Mouse (Mus musculus) cerebellum, postnatal 14 days (tissue): Measurements from ENCODE around the gene Npm1.

Experiments
- DNase-seq, 2 experiments: peaks; one replicate each; pipeline ENCODE4 v3.0.0; 2021; ENCODE audit warnings: mixed read lengths in 2 of 2

Npm1 gene

GRCm38 (mm10) chr11:33180701-33181116 is 17.7 kb upstream of the Npm1 start:
- no peak for DNase-seq

DNA sequence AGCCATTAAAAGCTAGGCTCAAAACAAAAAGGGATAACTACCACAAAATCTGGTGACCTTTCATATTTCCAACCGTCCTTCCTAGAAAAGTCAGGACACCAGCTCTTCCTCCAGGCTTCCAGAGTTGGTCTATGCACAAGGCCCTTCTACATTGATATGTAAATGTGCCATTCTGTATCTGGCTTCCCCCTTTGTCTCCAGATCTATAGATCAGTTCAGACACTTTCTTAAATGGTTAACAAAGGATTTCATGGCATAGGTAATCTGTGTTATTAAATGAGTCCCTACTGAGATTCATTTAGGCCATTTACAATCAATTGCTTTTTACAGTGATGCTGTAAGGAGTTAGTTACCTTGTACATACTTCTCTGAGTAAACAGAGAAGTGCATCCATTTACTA is 16.8 kb upstream of the Npm1 start:
- DNase-seq, result no peak

DNA sequence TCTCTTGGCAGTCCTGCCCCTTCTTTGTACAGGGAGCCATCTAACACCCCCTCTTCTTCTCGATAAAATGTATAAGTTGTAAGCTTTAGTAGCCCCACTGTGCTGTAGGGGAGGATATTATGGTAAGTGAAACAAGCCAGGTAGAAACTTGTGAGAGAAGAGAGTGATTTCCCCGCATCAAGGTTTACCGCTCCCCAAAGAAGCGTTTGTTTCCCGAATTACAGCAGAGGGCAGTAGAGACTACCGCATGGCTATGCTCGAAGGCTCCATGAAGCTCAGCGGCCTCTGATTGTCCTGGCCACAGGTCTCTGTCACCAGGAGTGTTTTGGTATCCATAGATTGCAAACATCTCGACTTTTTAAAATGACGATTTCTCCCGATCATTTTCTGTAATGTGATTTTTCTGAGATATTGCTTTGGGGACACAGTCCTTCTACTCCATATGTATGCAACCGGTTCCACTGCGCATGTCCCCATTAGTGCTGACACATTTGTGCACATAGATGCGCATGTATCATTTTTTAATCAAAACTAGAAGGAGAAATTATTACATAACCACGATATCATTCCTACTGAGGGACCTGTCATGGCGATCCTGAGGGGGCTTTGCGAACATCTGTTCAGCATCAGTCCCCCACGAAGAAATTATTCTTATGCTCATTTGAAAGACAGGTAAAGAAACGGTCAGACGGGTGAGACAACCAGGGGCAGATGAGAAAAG is 13.7 kb upstream of the Npm1 start:
- peak; percentile 80 to 81 for DNase-seq

DNA sequence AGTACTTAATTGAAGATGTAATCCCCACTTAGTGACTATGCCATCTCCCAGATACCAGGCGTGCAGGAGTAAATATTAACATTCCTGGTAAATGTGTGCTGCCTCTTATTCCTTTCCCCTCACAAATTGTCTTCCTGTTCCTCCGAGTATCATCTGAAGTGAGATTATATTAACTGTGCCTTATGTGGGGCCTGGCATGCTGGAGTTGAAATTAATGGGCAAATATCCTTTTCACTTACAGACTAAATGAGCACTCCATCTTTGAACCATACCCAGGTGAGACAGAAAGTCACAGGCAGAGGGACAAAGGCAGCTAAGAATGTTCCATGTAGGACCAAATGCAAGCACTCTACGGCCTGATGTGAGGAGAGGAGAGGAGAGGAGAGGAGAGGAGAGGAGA is 12.8 kb upstream of the Npm1 start:
- DNase-seq, result no peak

DNA sequence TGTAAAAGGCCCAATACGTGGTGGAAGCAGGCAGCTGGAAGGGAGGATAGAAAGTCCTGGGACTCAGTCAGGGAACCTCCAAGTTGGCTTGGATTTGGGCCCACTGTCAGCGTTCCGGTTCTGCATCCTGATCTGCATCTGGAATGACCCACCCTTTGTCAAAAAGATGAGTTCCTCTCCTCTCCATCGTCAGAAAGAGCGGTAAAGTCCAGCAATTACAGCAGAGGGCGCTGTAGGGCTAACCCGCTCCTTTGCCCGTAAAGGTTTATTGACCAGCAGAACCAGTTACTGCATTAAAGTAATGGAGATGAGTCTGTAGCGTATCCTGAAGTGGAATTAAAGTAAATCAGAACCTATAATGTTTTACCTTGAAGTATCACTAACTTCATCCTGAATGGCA is 7.5 kb upstream of the Npm1 start:
- DNase-seq, result peak; percentile 77 to 78

DNA sequence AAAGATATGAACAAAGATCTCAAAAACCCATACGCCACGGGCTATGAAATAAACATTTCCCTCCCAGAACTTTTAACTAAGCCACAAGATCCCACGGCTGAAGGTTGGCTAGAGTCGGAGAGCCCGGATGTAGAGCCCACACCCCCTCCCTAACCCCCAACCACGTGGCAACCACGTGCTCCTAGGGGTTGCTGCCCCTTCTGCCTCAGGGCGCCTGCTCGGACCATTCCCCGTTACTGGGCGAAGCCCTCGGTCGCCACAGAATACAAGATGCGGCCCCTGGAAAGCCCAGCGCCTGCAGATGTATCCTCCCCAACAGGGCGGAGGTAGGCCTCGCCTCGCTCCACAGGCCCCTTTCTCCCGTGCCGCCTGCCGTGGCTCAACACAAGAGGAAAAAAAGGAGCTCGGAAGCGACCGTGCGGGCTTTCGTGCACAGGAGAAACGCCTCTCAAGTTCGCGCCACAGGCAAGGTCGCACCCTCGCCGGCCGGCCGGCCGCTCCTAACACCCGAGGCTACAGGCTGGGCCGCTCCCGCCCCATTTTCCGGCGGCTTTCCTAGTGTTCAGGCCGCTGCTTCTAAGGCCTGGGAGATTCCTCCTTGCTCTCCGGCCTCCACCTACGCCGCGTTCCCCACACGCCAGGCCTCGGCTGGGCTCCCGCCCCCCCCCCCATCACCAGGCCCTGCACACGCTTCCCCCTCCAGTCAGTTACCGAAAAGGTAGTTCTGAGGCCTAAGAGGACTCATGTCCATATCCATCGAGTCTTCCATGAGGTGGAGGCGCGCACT is 602 bp downstream of the Npm1 start:
- peak; percentile 68 to 79 for DNase-seq

DNA sequence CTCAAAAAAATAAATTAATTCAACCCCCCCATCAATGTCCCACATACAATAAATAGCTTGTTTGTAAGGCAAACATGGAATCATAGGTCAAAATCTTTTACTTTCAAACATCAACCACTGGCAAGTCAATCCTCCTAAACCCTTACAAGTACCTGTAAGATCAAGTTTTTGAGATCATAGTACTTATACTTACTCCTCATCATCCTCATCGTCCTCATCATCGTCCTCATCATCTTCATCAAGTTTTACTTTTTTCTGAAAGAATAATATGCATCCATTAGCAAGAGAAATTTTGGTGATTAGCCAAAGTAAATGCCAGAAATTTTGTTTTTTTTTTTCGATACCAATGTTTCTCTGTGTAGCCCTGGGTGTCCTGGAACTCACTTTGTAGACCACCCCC is 3.3 kb downstream of the Npm1 start:
- DNase-seq, result no peak

DNA sequence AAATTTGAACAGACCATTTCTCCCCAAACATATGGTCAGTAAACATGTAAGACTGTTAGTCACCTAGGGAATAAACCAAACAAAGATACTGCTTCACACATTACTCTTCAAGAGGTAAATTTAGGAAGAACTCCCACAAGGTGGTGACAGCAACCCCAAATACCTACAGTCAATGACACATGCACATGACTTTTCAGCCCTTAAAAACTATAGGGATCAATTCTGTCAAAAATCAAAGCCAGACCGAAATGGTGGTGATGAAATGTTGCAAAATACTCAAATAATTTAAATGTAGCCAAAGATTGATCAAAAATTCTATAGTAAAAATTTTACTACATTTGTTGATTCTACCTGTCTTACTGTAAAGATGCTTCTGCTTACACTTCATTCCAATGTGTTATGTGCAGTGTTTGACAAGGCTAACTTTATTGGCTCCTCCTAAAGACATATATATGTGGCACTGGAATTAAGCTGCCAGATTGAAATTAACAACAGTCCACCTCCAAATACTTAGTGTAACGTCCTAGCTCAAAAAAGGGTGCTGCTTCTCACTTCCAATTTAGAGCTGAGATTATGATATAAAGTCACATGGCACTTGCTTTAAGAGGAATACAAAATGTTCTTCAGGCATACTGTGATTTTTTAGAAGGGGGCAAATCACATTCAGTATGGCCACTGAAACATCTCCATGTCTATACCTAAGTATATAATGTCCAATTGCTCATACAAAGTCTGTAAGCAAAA is 5.4 kb downstream of the Npm1 start:
- DNase-seq, result no peak

- no peak for DNase-seq
Measured at GRCm38 (mm10) chr11:33156436-33157015, 6.5 kb downstream of the Npm1 start.

- DNase-seq, result no peak
Measured at GRCm38 (mm10) chr11:33154459-33154858, 8.5 kb downstream of the Npm1 start.

- no peak for DNase-seq
Measured at GRCm38 (mm10) chr11:33152997-33153396, 10.0 kb downstream of the Npm1 start.

DNA sequence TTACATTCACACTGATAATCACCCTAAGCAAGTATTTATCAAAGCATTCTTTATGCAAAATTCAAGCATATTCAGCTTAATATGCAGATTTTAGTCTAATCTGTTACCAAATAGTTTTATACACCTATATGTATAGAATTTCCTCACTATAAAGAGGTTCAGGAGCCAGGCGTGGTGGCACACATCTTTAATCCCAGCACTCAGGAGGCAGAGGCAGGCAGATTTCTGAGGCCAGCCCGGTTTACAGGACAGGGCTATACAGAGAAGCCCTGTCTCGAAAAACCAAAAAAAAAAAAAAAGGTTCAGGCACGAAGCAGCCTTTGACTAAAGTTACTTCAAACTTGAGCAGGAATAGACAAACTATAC is 11.2 kb downstream of the Npm1 start:
- DNase-seq, result no peak

GRCm38 (mm10) chr11:33151128-33151779 is 11.8 kb downstream of the Npm1 start:
- DNase-seq, result no peak

DNA sequence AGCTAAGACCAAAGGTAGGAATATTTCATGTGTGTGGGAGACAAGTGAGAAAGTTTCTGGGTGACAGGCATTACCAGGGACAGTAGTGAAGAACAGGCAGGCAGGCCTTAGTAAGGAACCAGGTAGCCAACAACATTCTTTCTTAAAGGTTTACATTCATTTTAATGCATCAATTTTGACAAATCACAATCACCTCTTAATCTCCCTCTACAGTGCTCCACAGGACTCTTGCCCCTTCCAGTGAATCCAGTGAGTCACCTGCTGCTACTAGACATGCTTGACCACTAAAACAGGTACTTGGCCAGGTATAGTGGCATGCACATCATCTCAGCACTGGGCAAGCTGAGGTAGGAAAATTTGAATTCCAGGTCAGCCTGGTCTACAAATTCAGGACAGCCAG is 12.6 kb downstream of the Npm1 start:
- DNase-seq, result no peak

GRCm38 (mm10) chr11:33149453-33149852 is 13.6 kb downstream of the Npm1 start:
- no peak for DNase-seq

GRCm38 (mm10) chr11:33149088-33149436 is 13.9 kb downstream of the Npm1 start:
- DNase-seq, result no peak

DNA sequence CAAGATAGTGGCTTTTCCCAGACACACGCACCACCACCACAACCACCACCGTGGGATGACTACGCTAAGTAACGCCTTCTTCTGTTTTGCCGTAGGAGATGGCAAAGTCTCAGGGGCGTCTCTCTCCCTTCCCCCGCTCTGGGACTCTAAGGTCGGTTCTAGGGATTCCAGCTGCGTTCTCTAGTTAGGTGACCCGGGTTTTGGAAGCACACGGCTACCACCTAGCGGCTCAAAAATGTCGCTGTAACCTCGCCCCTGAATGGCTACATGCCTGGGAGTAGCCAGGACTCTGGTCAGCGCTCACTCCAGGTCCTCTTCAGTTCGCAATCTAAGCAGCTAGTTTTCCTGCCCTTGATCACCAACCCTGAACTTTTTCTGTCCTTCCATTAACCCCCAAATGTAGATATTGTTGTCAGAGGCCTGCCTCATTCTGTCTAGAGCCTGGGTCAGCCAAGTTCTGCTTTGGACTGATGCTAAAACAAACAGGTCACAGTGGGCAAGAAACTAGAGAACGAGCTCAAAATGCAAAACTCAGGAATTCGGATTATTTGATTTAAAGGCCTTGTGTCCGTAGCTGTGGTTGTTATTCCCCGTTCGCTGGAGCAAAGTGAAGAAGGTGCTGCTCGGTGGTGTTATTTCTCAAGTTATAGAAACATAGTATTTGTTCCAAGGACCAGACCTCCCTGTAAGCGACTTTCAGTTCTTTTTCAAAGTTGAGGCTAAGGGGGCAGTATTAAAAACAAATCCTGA is 14.5 kb downstream of the Npm1 start:
- DNase-seq, result peak; percentile 82 to 86

GRCm38 (mm10) chr11:33147572-33148337 is 15.3 kb downstream of the Npm1 start:
- peak in 1 of 2 experiments; percentile 39 for DNase-seq

- peak; percentile 54 to 58 for DNase-seq
Measured at GRCm38 (mm10) chr11:33147171-33147571, 15.8 kb downstream of the Npm1 start, which contains the start of gene Fgf18. Fgf18 (minus strand) TSS chr11:33147400.

DNA sequence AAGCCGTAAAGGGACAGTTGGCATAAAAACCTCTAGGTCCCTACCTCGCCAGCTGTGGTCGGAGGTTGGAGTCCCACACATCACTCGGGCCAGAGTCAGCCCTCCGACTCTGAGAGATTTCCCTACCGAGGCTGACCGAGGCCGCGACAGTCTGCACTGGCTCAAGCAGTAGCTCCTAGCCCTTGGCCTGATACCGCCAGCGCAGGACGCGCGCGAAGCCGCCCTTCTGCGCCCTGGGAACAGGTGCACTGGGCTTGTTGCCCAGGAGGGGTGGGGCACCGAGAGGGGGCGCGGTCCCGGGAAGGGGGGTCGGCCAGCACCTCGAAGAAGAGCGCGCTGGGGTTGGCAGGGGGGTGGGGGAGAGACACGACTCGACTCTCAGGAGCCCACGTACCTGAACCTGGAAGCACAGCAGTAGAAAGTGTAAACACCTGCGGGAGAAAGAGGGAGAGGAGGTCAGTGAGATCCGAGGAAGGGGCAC is 16.3 kb downstream of the Npm1 start:
- DNase-seq, result peak; percentile 59 to 61

DNA sequence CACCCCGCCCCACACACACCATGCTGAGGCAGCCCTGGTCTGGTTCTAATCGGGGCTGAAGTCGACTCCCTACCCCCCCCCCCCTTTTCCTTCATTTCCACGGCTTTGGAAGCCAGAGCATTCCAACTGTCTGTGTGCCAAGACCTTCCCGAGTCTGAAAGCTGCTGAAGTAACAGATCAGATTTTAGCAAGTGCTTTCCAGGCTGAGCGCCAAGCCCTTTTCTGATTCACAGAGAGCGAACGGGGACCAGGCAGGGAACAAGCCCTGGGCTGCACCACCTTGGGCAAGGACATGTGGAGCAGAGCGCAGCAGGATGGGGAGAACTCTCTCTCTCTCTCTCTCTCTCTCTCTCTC is 16.9 kb downstream of the Npm1 start:
- peak; percentile 79 to 81 for DNase-seq
